Mouse (Mus musculus) thymus, adult 2 months (tissue): ENCODE data around the gene Akr1c12. TPM values are rescaled to one million over a fixed set of nuclear protein-coding genes. Genes with fewer than 3 reads are reported as not detected.
"Not testable (repeated sequence)": the region's sequence is repeated elsewhere in the genome, so short reads cannot be mapped to it uniquely, and the experiment has no call there.

ENCODE experiments used
- DNase-seq: peaks from one replicate; pipeline ENCODE4 v3.0.0; 2021
- H3K27ac ChIP-seq: fragments of 200-500 bp; 2 replicates; pipeline ENCODE4 v1.5.1; 2012; ENCODE audit warnings: low read length, control low read depth; ENCODE audit not compliant: control insufficient read depth, insufficient read depth
- H3K27me3 ChIP-seq: fragments of 200-500 bp; 2 replicates; pipeline ENCODE4 v1.6.1; 2012; ENCODE audit warnings: mild to moderate bottlenecking, low read length, moderate library complexity, mixed read lengths; ENCODE audit not compliant: control insufficient read depth, insufficient read depth
- H3K36me3 ChIP-seq: fragments of 200-500 bp; 2 replicates; pipeline ENCODE4 v1.6.1; 2012; ENCODE audit warnings: mild to moderate bottlenecking, low read length, moderate library complexity; ENCODE audit not compliant: control insufficient read depth, insufficient read depth
- H3K4me1 ChIP-seq: fragments of 200-500 bp; replicated peaks from 2 replicates; pipeline ENCODE4 v1.6.1; 2012; ENCODE audit warnings: low read length; ENCODE audit not compliant: control insufficient read depth, insufficient read depth
- H3K4me3 ChIP-seq: fragments of 200-500 bp; 2 replicates; pipeline ENCODE4 v1.5.1; 2012; ENCODE audit warnings: mild to moderate bottlenecking, low read length, control low read depth, moderate library complexity; ENCODE audit not compliant: control insufficient read depth, insufficient read depth
- CTCF ChIP-seq: fragments of 200-500 bp; IDR thresholded peaks from 2 replicates; pipeline ENCODE4 v1.5.1; 2012; ENCODE audit warnings: mild to moderate bottlenecking, control low read depth, low read length, moderate library complexity, borderline replicate concordance; ENCODE audit not compliant: control insufficient read depth, poor library complexity, insufficient read depth; ENCODE audit errors: extremely low read depth
- POLR2A ChIP-seq: fragments of 200-500 bp; IDR thresholded peaks from 2 replicates; pipeline ENCODE4 v1.6.1; 2012; ENCODE audit warnings: mild to moderate bottlenecking, low read length, control low read depth, moderate library complexity; ENCODE audit not compliant: control insufficient read depth, poor library complexity, insufficient read depth; ENCODE audit errors: extremely low read depth
- WGBS: fragments of 180-500 bp; shearing (Covaris S2); methylation state at CpG from one replicate; pipeline ENCODE4 v1.1.7; 2018; 5-methylcytosine and 5-hydroxymethylcytosine counted together
- polyA plus RNA-seq: library from polyadenylated mRNA; depleted of rRNA; stranded (reverse); fragments of >200 nt; gene quantifications from 2 replicates; pipeline ENCODE4 v1.2.3, GENCODE M21; 2012

Gene Akr1c12
- polyA plus RNA-seq, 1 experiment = 0.31 TPM

GRCm38 (mm10) chr13:4277526-4277925 is 1.7 kb downstream of the Akr1c12 start:
- no peak overlapping the region for H3K4me3 ChIP-seq

GRCm38 (mm10) chr13:4270860-4271259 is 8.4 kb downstream of the Akr1c12 start:
- TF ChIP-seq POLR2A (no peak), CTCF (no peak)
- Histone ChIP-seq H3K4me1 (no peaks in the 10 kb centered on the region), H3K4me3 (no peak overlapping the region), H3K27me3 (no peaks in the 10 kb centered on the region), H3K36me3 (no peaks in the 10 kb centered on the region), H3K27ac (no peak overlapping the region)
- DNase-seq = no peak

More at GRCm38 (mm10) chr13:4277526-4277925, 1.7 kb downstream of the Akr1c12 start:
- 94% methylated on average over 2 of the region's 2 CpGs for WGBS
- Histone ChIP-seq H3K4me1 (no peaks in the 10 kb centered on the region), H3K36me3 (no peaks in the 10 kb centered on the region), H3K27ac (no peak overlapping the region), H3K27me3 (no peaks in the 10 kb centered on the region)
- DNase-seq = no peak
- TF ChIP-seq POLR2A (no peak), CTCF (no peak)

- H3K27me3 ChIP-seq, DNase-seq, H3K27ac ChIP-seq, H3K4me3 ChIP-seq, H3K4me1 ChIP-seq, H3K36me3 ChIP-seq: not testable (repeated sequence)
- WGBS = 95% methylated on average over 2 of the region's 2 CpGs
These were observed 13.8 kb downstream of the Akr1c12 start for GRCm38 (mm10) chr13:4265455-4265854.

- Histone ChIP-seq H3K36me3 (no peaks in the 10 kb centered on the region), H3K4me1 (no peaks in the 10 kb centered on the region), H3K4me3 (no peak overlapping the region), H3K27me3 (no peaks in the 10 kb centered on the region), H3K27ac (no peak overlapping the region)
- DNase-seq = no peak
- TF ChIP-seq POLR2A (no peak), CTCF (no peak)
- 96% methylated on average over 2 of the region's 2 CpGs for WGBS
These were observed 14.2 kb downstream of the Akr1c12 start for GRCm38 (mm10) chr13:4265047-4265446.

- Histone ChIP-seq H3K36me3 (no peaks in the 10 kb centered on the region), H3K27me3 (no peaks in the 10 kb centered on the region), H3K27ac (no peak overlapping the region), H3K4me1 (no peaks in the 10 kb centered on the region), H3K4me3 (no peak overlapping the region)
- 97% methylated on average over 3 of the region's 3 CpGs for WGBS
- no peak for TF ChIP-seq CTCF
- no peak for TF ChIP-seq POLR2A
- DNase-seq = no peak
These were observed 14.6 kb downstream of the Akr1c12 start for GRCm38 (mm10) chr13:4264612-4265011.

- H3K27ac ChIP-seq = no peak overlapping the region
- H3K4me3 ChIP-seq = no peak overlapping the region
- TF ChIP-seq CTCF (no peak), POLR2A (no peak)
- WGBS = 85% methylated on average over 6 of the region's 6 CpGs
- no peaks in the 10 kb centered on the region for H3K36me3 ChIP-seq
- H3K4me1 ChIP-seq = no peaks in the 10 kb centered on the region
- no peaks in the 10 kb centered on the region for H3K27me3 ChIP-seq
- no peak for DNase-seq
These were observed 21.9 kb downstream of the Akr1c12 start for GRCm38 (mm10) chr13:4257349-4257748.

- not testable (repeated sequence) for H3K27me3 ChIP-seq, H3K4me3 ChIP-seq, H3K27ac ChIP-seq, H3K36me3 ChIP-seq, H3K4me1 ChIP-seq, DNase-seq
These were observed 22.3 kb downstream of the Akr1c12 start for GRCm38 (mm10) chr13:4256894-4257293.

- no peak overlapping the region for H3K27ac ChIP-seq
- H3K36me3 ChIP-seq = no peaks in the 10 kb centered on the region
- TF ChIP-seq CTCF (no peak), POLR2A (no peak)
- 92% methylated on average over 3 of the region's 3 CpGs for WGBS
- H3K27me3 ChIP-seq = no peaks in the 10 kb centered on the region
- no peak for DNase-seq
- H3K4me1 ChIP-seq = no peaks in the 10 kb centered on the region
- no peak overlapping the region for H3K4me3 ChIP-seq
These were observed 29.9 kb downstream of the Akr1c12 start for GRCm38 (mm10) chr13:4249347-4249746.
